Comparison of ENCODE assay signal across 12 mouse cellular contexts in the genomic region with DNA sequence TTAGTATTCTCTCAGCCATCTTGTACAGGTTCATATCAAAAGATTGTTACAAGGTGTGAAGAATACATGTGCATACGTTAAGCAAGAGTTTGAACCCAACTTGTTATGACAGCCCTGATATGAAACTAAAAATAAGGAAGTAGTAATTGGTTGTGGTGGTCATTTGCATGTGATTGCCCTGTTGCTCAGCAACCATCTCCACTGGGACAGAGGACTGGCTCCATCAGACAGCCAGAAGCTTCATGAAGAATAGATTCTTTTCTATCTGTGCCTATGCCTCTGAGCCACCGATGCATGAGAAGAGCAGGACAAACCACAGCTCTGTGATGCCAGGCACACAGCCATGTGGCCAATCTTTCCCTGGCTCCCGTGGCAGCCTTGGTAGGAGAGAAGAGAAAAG. TPM values are rescaled to one million over a fixed set of nuclear protein-coding genes. Genes with fewer than 3 reads are reported as not detected.
DNase-seq lines count a peak whose midpoint lies in the region; ATAC-seq and TF ChIP-seq lines count a peak whose summit lies in the region.
"Had no signal": no experiment of that assay in that cellular context is flagged by ENCODE, and none has a peak within 500 bp of the region (broad histone marks: within the 10 kb centered on the region; RNA-seq: fewer than 3 reads in every experiment).

No protein-coding gene starts in this region.

- ATAC-seq in forebrain, postnatal 0 days = peak; percentile 59
- no peak for ATAC-seq in forebrain, embryonic 12.5 days (ENCODE audit: low FRiP score)
- ATAC-seq in monocyte, adult 5-6 weeks (replicated peaks; ENCODE audit: insufficient number of reproducible peaks, low FRiP score, low TSS enrichment, poor library complexity, severe bottlenecking) = peak; percentile 70

- H3K4me3 ChIP-seq in forebrain, postnatal 0 days (ENCODE audit: low read depth, low read length) = no peak overlapping the region
- H3K4me3 ChIP-seq in forebrain, embryonic 12.5 days (replicated peaks) = no peak overlapping the region
- no peak overlapping the region for H3K4me3 ChIP-seq in bone marrow, adult 2 months (replicated peaks; ENCODE audit: control insufficient read depth, low read depth, low read length)

- no peak for TF ChIP-seq CTCF in forebrain, postnatal 0 days (IDR thresholded peaks at IDR 0.05; ENCODE audit: low read depth)
- no peak for TF ChIP-seq CTCF in bone marrow, adult 2 months (IDR thresholded peaks at IDR 0.05; ENCODE audit: control insufficient read depth, insufficient read depth, low read length)

- H3K9me3 ChIP-seq in forebrain, postnatal 0 days (ENCODE audit: low read length) = no peaks in the 10 kb centered on the region
- no peaks in the 10 kb centered on the region for H3K9me3 ChIP-seq in forebrain, embryonic 12.5 days

- H3K27me3 ChIP-seq in forebrain, postnatal 0 days (ENCODE audit: insufficient read depth, low read length) = no peaks in the 10 kb centered on the region; the same call in 1 of the 2 replicates
- peaks cover 14% of the 10 kb centered on the region for H3K27me3 ChIP-seq in forebrain, embryonic 12.5 days

- no peak for TF ChIP-seq POLR2A in bone marrow, adult 2 months (IDR thresholded peaks at IDR 0.05; ENCODE audit: borderline replicate concordance, control insufficient read depth, low read depth, low read length)

- no peak overlapping the region for H3K27ac ChIP-seq in forebrain, postnatal 0 days (ENCODE audit: low read depth, low read length)
- H3K27ac ChIP-seq in forebrain, embryonic 12.5 days = no peak overlapping the region
- peak overlapping the region; percentile 87 for H3K27ac ChIP-seq in bone marrow, adult 2 months (ENCODE audit: control insufficient read depth, insufficient read depth, low read depth, low read length, poor library complexity)

- DNase-seq in forebrain, postnatal 0 days = no peak
- peak; percentile 23 to 32 for DNase-seq in lung, adult 18-20 months
- no peak for DNase-seq in lung, postnatal 4 days
- DNase-seq in frontal cortex, postnatal 36 days (ENCODE audit: low spot score in 2 of 2) = no peak
- DNase-seq in kidney, postnatal 4 days = no peak
- DNase-seq: gastrocnemius, postnatal 36 days; kidney, adult 2 months; layer of hippocampus, adult 9-11 months; liver had no signal

- no peak overlapping the region for H3K4me2 ChIP-seq in forebrain, postnatal 0 days (ENCODE audit: low read depth)
- no peak overlapping the region for H3K4me2 ChIP-seq in forebrain, embryonic 12.5 days

- H3K4me1 ChIP-seq in forebrain, postnatal 0 days (ENCODE audit: insufficient read depth) = no peaks in the 10 kb centered on the region
- H3K4me1 ChIP-seq in forebrain, embryonic 12.5 days = peaks cover 4% of the 10 kb centered on the region; the same call in 1 of the 2 replicates
- peaks cover 1% of the 10 kb centered on the region; the same call in 1 of the 2 replicates for H3K4me1 ChIP-seq in bone marrow, adult 2 months (ENCODE audit: control insufficient read depth, insufficient read depth, low read length)

- 52% methylated on average over 3 of the region's 3 CpGs for WGBS in forebrain, postnatal 0 days
- 62% methylated on average over 3 of the region's 3 CpGs for WGBS in forebrain, embryonic 12.5 days
- 39% methylated on average over 3 of the region's 3 CpGs for WGBS in bone marrow, adult 2 months

- H3K36me3 ChIP-seq in forebrain, postnatal 0 days (ENCODE audit: insufficient read depth) = no peaks in the 10 kb centered on the region
- no peaks in the 10 kb centered on the region for H3K36me3 ChIP-seq in forebrain, embryonic 12.5 days (replicated peaks)

- no peak overlapping the region for H3K9ac ChIP-seq in forebrain, postnatal 0 days
- H3K9ac ChIP-seq in forebrain, embryonic 12.5 days = no peak overlapping the region

RNA-seq across cellular contexts. Expression of a gene that starts 14.5 kb away (rescaled TPM):
- total RNA-seq in forebrain, postnatal 0 days (2014; rRNA removed) = 4.2 and 4.8 TPM in 2 replicates
- 2.8 and 5.8 TPM in 2 replicates for polyA plus RNA-seq in forebrain, postnatal 0 days (2015; fragmentation: Nextera tagmentation; extraction: Ambion mirVana)
- 12.5 and 14.0 TPM in 2 replicates for polyA plus RNA-seq in forebrain, embryonic 12.5 days (2016; fragmentation: Nextera tagmentation; extraction: Ambion mirVana)
- polyA plus RNA-seq in bone marrow, adult 2 months (2011; ENCODE audit: insufficient read depth, insufficient read length, low replicate concordance, missing spikeins) = 3.0 TPM in 1 of 2 replicates, not detected in the other
- not detected in 3 replicates for total RNA-seq in monocyte, adult 5-6 weeks (2017)

RNA-seq across cellular contexts. Expression of a gene that starts 34.6 kb away (rescaled TPM):
- 0.38 and 0.46 TPM in 2 replicates for total RNA-seq in forebrain, postnatal 0 days (2014; rRNA removed)
- polyA plus RNA-seq in forebrain, postnatal 0 days (2015; fragmentation: Nextera tagmentation; extraction: Ambion mirVana) = 0.46 and 0.47 TPM in 2 replicates
- polyA plus RNA-seq in forebrain, embryonic 12.5 days (2016; fragmentation: Nextera tagmentation; extraction: Ambion mirVana) = 0.08 and 0.13 TPM in 2 replicates
- polyA plus RNA-seq in bone marrow, adult 2 months (2011; ENCODE audit: insufficient read depth, insufficient read length, low replicate concordance, missing spikeins) = not detected in 2 replicates
- total RNA-seq in monocyte, adult 5-6 weeks (2017) = not detected in 3 replicates
- total RNA-seq: gastrocnemius, postnatal 36 days had no signal
- polyA plus RNA-seq: kidney, adult 2 months had no signal

Comparison
In these comparisons a context has a peak if more than half of its experiments do, and no peak if none do; other contexts are left out.
1. DNase-seq: peak in lung, adult 18-20 months (2 of 2); none in forebrain, postnatal 0 days (single experiment), lung, postnatal 4 days (0 of 2), frontal cortex, postnatal 36 days (0 of 2) and kidney, postnatal 4 days (0 of 2).